Mouse (Mus musculus): ENCODE data around the gene Hyal2. TPM values are rescaled to one million over a fixed set of nuclear protein-coding genes. Genes with fewer than 3 reads are reported as not detected.

Gene Hyal2
- total RNA-seq, 2 experiments from 2014 or later: 35.8 to 37.8 TPM

DNA sequence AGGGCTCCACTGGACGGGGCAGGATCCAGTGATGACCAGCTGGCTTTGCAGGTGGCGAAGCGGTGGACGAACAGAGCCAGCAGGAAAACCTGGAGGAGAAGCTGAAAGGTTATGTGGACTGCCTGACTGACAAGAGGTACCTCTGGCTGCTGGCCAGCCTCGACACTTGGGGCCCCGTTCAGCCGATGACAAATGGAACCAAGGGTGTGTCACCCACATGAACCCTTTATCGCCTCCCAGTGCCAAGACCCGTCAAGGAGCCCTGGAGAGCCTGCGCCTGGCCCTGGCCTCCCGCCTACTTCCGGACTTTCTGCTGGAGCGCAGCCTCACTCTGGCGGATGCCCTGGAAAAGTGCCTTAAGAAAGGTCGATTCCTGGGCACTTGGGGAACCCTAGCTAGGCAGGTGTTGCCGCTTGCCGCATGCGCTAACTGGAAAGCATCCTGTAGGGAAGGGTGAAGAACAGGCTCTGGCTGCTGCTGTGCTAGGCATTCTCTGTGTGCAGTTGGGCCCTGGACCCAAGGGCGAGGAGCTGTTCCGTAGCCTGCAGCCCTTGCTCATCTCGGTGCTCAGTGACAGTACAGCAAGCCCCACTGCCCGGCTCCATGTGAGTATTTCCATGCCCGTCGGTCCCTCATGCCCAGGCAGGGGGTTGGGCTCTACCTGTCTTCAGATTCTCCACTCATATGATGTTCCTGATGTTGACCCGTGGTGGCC, 22.5 kb downstream of the Hyal2 start:
- DNase-seq: no peak

DNA sequence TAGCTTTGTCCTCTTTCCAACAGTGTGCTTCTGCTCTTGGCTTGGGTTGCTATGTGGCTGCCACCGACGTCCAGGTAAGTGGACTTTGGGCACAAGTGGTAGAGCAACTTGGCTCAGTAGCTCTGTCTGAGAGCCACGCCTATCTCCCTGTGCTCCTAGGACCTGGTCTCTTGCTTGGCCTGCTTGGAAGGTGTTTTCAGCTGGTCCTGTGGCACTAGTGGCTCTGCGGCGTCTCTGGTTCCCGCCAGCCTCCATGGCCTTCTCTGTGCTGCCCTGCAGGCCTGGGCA, 23.0 kb downstream of the Hyal2 start:
- no peak for DNase-seq

DNA sequence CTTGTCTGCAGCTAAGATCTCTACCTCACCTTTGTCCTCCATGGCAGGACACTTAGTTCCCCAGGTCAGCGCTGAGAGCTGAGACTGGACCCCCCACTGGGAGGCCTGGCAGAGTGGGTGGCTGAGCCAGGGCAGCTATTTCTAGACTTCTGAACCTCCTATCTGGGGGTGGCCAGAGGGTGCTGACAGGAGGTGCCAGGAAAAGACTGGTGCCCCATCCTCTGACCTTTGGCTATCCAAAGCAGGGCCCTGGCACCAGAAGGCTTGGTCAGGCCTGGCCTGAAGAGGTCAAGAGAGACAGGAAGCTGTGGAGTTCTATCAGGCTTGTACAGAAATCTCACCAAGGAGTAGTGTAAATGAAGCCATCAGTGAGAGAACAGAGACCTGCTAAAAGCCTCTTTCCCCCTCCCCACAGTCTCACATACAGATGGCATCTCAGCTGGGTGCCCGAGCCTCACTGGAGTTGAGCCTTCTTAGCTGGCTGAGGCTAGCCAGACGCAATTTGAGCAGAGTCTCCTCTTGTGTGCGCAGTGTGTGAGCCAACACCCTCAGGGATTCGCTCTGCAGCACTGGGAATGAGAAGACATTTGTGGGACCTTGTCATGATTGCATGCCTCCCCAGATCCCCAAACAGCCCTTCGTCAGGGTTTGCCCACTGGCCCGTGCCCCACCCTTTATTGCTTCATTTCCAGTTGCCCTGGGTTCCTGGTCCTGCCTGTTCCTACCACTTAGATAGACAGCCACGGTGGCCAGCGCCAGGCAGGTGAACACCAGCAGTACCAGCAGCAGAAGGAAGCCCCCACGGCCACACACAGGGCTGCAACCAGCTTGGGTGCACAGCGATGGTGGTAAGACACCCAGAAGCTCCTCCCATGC, 25.6 kb downstream of the Hyal2 start:
- no peak for DNase-seq

DNA sequence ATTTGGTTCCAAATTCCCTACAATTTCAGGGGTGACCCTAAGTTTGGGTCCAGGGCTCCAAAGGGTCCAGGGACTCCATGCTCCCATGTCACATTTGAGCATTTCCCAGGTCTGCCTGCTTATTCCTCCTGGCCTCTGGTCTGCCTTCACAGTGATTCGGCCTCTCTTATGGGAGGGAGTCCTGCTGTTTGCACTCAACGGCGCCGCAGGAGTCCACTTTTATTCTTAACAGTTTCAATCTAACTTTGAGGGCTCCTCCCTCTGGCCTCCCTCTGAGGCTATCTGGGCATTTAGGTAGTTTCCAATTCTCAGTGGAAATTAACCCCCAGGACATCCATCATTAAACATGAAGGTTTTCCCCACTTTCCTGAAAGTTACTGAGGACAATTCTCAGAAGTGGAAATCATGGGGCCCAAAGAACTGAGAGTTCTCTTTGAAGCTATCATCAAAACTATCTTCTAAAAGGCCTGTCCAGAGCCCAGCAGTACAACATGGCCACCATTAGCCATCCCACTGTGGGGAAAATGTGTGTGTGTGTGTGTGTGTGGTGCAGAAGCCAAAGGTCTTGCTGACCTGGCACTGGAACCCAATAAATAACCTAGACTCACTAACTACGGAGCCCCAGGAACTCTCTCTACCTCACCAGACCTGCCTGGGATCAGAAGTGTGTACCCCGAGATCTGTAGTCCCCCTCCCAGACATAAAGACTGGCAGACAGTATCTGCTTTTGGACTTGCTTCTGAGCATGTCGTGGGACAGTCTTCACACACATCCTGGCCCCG, 26.7 kb downstream of the Hyal2 start:
- no peak for DNase-seq

DNA sequence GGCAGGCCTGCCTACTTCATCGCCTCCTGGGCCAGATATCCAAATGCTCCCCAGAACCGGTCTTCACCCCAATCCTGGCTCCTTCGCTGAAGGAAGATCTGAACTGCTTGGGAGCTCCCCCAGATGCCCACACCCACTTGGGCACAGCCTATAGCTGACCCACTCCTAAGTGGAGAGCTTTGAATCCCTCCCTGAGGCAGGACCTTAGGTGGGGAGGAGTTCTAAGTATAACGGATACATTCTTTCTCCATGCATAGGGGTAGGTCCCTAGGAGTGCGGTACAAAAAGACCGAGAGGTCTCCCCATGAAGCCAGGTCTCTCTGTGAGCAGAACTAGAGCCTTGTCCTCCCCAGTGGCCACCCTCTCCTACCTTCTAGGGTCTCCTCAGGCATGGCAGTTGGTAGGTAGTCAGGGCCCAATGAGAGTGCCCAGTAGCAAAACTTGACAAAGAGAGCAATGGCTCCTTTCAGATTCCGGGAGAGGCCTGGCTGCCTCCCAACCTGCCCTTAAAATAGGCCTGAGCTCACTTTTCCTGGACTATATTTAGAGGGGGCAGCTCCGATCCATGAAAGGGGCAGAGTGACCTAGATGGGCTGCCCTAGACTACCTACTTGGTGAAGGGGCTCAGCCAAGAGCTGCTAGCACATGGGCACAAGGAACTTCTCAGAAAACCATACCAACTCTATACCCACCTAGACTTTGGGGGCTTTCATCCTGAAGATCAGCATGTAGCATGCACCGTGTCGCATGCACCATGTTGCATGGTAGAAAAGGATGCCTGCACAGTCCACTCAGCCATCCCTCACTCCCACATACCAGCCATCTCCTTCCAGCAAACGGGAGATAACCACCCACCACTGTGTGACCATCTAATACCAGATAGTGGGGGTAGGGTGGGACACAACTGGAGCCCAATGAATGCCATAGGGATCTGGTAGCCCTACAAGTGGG, 29.1 kb downstream of the Hyal2 start:
- DNase-seq: peak in 1 of 2 experiments; percentile 41

- no peak for DNase-seq
These were observed 30.6 kb downstream of the Hyal2 start for GRCm38 (mm10) chr9:107598385-107598784.

DNA sequence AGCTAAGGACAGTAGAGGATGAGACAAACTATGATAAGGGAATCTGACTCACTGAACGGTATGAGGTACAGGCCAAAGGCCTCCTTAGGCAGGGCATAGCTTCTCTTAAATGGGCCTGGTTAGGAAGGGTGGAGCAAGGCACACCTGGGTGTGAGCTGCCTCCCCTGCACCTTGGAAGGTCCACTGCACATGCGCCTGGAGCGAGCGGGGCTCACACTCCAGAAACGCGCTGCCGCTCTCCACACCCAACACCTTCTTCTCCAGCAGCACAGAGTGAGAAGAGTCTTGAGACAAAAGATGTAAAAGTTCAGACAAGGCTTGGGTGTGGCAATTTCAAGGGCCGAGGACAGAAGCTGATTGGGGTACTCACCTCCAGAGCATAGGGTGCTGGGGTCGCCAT, 31.7 kb downstream of the Hyal2 start:
- DNase-seq: no peak

DNA sequence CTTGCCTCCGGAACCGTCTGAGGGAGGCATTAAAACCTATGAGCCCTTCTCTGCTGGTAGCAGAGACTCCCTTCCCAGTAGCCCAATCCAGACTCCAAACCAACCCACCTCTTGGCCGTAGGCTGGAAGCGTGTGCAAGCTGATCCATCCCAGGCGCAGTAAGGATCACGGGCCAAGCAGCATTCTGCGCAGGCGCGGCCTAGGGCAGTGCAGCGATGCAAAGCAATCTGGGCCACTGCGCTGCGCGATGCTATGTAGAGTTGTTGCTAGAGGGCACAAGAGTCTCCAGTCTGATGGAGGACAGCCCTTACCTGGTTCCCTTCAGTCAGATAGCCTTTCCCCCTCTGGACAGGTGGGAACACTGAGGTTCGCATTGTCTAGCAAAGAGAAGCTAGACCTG, 32.1 kb downstream of the Hyal2 start:
- DNase-seq: no peak

GRCm38 (mm10) chr9:107600745-107601144, 33.0 kb downstream of the Hyal2 start:
- no peak for DNase-seq

DNA sequence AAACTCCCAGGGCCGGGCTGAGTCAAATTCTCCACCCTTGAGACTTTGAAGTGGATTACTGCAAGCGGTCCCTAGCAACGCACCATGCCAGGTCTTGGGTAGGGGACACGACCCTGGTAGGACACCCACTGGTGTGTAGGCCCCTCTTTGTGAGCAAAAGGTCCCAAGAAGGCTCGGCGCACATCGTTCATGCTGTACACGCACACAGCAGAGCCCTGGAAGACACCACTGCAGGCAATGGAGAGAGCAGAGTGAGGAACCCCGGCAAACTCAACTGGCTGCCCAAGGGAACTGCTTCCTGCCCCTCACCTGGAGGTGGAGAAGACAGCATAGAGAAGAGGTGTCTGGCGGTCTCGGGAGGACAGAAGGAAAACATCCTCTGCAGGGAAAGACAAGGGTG, 33.5 kb downstream of the Hyal2 start:
- DNase-seq: no peak

- peak; percentile 93 to 94 for DNase-seq
These were observed 34.4 kb downstream of the Hyal2 start for GRCm38 (mm10) chr9:107602068-107602648.

DNA sequence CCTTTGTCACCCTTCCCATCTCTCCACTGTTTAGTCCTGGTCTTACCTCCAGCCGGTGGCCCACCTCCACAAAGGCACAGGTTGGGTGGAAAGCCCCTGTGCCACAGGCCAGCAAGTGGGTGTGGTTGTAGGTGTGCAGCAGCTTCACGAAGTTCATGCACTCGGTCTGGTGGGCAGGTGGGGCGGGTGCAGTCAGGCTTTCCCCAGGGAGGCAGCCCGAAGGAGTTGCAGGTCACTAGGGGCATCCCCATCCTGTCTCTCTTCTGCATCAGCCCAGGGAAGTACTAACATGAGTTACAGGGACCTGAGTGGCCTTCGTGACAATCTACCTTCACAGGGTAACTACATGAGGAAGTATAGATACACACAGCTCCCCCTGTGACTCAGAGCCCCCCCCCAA, 35.5 kb downstream of the Hyal2 start:
- no peak for DNase-seq

DNA sequence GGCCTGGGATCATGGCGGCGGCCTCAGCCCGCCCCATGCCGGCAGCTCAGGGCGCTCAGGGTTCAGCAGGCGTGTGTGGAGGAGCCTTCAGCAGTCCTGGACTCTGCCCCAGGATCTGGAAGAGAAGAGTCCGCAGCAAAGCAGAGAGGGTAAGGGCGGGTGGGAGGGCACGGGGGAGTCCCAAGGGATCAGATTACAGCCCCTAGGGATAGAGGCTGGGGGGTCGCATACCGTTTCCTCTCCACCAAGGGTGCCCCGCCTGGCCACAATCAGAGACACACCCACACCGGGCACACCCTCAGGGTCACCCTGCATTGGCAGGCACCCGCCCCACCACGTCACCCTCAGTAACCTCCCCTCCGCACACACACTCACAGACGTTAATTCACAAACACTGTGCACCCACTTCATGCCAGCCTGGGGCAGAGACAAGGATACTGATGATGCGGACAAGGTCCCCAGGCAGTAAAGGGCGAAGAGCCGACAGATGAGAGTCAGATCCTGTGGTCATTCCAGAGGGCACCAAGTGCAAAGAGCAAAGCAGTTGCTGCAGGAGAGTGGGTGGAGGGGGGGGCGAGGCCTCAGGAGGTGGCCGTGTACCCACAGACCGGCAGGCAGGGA, 37.4 kb downstream of the Hyal2 start:
- DNase-seq: peak; percentile 61 to 65

DNA sequence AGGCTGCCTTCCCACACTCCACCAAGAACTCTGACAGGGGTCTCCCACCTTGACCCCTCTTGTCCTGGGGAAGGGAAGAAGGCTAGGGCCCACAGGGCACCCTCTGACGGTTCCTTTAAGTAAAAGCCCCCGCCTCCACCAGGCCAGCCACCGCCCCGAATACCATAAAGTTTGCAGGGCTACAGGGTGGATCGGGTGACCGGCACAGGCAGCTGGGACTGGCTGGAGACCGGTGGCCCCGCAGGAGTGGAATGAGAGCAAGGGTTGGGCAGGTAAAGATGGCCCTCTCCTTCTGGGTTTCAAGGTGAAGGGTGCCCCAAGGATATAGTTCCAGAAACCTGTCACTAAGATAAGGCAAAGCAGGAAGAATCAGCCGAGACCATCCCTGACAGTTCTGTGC, 38.8 kb downstream of the Hyal2 start:
- no peak for DNase-seq

DNA sequence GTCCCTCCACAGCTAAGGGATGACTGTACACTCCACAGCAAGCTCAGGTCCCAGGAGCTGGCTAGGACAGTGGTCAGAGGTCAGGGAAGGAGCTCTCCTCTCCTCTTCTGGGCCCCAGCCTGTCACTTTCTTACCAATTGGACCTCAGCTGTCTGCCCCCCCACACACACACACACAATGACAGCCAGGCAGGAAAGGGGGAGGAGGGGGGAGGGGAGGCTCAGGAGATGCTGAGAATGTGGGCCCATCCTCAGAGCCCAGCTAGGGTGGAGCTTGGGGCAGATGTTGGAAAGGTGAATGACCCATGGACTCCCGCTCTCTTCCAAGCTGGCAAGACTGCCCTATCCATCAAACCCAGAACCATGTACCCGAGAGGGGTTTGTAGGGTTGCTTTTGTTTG, 39.3 kb downstream of the Hyal2 start:
- DNase-seq: no peak

GRCm38 (mm10) chr9:107607653-107608245, 40.0 kb downstream of the Hyal2 start:
- DNase-seq: no peak

DNA sequence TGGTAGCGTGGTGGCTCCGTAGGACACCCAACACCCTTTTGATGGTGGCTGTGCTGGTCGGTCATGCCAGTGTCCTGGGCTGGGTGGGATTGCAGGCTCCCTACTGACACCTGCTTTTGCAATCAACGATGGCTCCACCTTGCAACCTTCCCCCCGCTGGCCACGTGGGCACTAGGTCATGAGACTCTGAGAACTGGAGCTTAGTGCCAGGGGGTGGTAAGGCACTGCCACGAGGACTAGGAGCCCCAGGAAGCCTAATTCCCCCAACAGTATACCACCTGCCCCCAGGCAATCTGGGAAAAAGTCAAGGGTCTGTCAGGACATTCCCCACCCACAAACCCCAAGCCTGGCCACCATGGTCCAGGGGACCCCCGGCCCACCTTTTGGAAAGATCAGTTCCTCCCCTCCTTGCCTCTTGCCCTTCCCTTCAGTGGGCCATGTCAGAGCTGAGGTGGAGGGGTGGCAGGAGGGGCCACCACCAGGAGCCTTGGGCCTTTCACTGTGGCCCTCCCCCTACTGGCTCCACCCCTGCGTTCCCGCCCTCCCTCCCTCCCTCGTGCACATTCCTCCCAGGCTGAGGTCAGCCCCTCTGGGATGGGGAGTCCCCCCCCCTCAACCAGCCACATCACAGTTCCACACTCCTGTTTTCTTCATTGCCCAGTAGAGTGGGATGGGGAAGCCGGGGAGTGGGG, 41.1 kb downstream of the Hyal2 start, which contains the start of gene Sema3b:
Sema3b (minus strand) TSS at position 489 of the 692 bp plus-strand sequence.
- DNase-seq: peak in 1 of 2 experiments; percentile 55

DNA sequence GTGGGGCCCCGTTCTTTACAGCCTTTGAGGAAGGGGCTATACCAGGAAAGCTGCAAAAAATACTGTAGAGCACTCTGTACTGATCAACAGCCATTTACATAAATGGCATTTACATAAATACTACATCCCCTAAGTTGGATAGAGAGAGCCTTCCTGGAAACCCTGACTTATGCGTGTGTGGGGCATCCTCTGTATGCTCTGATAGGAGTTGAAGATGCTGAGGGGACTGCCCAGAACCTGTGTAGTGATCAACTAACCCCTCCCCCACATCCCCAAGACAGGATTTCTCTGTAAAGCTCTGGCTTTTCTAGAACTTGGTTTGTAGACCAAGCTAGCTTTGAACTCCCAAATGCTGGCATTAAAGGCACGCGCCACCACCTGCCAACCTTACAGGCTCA, 41.7 kb downstream of the Hyal2 start:
- no peak for DNase-seq

- no peak for DNase-seq
These were observed 43.9 kb downstream of the Hyal2 start for GRCm38 (mm10) chr9:107611456-107612190.

All from adrenal gland, postnatal 36 days (tissue).